Mouse (Mus musculus) heart, embryonic 11.5 days (tissue): ENCODE measurements around the gene Tmem273. TPM values are rescaled to one million over a fixed set of nuclear protein-coding genes. Genes with fewer than 3 reads are reported as not detected.
A peak's percentile ranks its signal among the peaks of the same experiment; 100 is the strongest.

ENCODE experiments used
- ATAC-seq: fragments of 200-750 bp; cut with Nextera tagmentation; replicated peaks from 2 replicates; pipeline ENCODE4 v1.8.0; 2017; ENCODE audit warnings: moderate library complexity; ENCODE audit not compliant: insufficient number of reproducible peaks, low FRiP score, low TSS enrichment
- H3K27ac ChIP-seq: fragments of 300-500 bp; sonication (generic); 2 replicates; pipeline ENCODE4 v1.5.1; 2014; ENCODE audit warnings: mild to moderate bottlenecking, low read depth, low read length
- H3K27me3 ChIP-seq: fragments of 300-500 bp; sonication (generic); 2 replicates; pipeline ENCODE4 v1.6.1; 2014; ENCODE audit warnings: mild to moderate bottlenecking, low read length, mixed read lengths; ENCODE audit not compliant: control insufficient read depth, insufficient read depth
- H3K36me3 ChIP-seq: fragments of 300-500 bp; sonication (generic); 2 replicates; pipeline ENCODE4 v1.6.1; 2014; ENCODE audit warnings: mild to moderate bottlenecking, low read length, moderate library complexity, mixed read lengths; ENCODE audit not compliant: control insufficient read depth, insufficient read depth
- H3K4me1 ChIP-seq: fragments of 300-500 bp; sonication (generic); 2 replicates; pipeline ENCODE4 v1.6.1; 2014; ENCODE audit warnings: low read length; ENCODE audit not compliant: control insufficient read depth, insufficient read depth
- H3K4me2 ChIP-seq: fragments of 300-500 bp; sonication (generic); 2 replicates; pipeline ENCODE4 v1.6.1; 2014; ENCODE audit warnings: mild to moderate bottlenecking, moderate library complexity
- H3K4me3 ChIP-seq: fragments of 300-500 bp; sonication (generic); 2 replicates; pipeline ENCODE4 v1.5.1; 2014; ENCODE audit warnings: low read depth, low read length
- H3K9ac ChIP-seq: fragments of 300-500 bp; sonication (generic); 2 replicates; pipeline ENCODE4 v1.6.1; 2014; ENCODE audit warnings: mild to moderate bottlenecking, low read depth, low read length, moderate library complexity
- H3K9me3 ChIP-seq: fragments of 300-500 bp; sonication (generic); replicated peaks from 2 replicates; pipeline ENCODE4 v1.6.1; 2016; ENCODE audit warnings: low read length; ENCODE audit not compliant: control insufficient read depth
- WGBS: fragments of 180-500 bp; shearing (Covaris S2); extraction: QIAGEN DNeasy Blood & Tissue Kit; methylation state at CpG from one replicate; pipeline ENCODE4 v1.1.7; 2014; ENCODE audit not compliant: insufficient replicate concordance; 5-methylcytosine and 5-hydroxymethylcytosine counted together
- polyA plus RNA-seq: library from polyadenylated mRNA; unstranded; fragments of >200 nt; fragmentation: Nextera tagmentation; extraction: Ambion mirVana; gene quantifications from 2 replicates; pipeline ENCODE4 v1.2.1, GENCODE M21; 2014

Tmem273 gene
- polyA plus RNA-seq, 1 experiment from 2014 or later = 0.44 TPM

- H3K4me3 ChIP-seq = no peak overlapping the region
- H3K36me3 ChIP-seq = no peaks in the 10 kb centered on the region
- 43% methylated on average over 7 of the region's 7 CpGs for WGBS
- no peak overlapping the region for H3K27ac ChIP-seq
- ATAC-seq = 0 out of 2 replicates have a peak, but pooled peaks have one; percentile 26
- no peaks in the 10 kb centered on the region for H3K9me3 ChIP-seq
- H3K27me3 ChIP-seq = peaks cover 5% of the 10 kb centered on the region; the same call in 1 of the 2 replicates
- H3K9ac ChIP-seq = no peak overlapping the region
- no peak overlapping the region for H3K4me2 ChIP-seq
- peaks cover 10% of the 10 kb centered on the region; the same call in 1 of the 2 replicates for H3K4me1 ChIP-seq
Observed at GRCm38 (mm10) chr14:32817258-32817657, 31.5 kb downstream of the Tmem273 start.

DNA sequence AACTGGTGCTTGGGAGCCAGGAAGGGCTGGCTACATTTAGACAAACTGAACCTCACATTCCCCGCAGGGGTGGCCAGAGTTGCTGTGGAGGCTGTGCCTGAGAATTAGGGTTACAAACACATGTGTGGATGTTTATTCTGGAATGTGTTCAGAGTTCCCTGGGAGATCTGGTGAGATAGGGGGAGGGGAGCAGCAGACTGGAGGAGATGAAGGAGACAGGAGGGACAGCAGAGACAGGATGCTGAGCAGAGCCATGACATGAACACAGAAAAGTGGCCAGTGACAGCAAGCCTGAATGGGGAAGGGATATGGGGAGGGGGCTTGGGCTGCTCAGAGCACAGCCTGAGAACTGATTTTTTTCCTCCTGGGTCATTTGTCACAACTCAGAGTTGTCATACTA lies 33.5 kb downstream of the Tmem273 start:
- H3K9me3 ChIP-seq = no peaks in the 10 kb centered on the region
- H3K9ac ChIP-seq = no peak overlapping the region
- 57% methylated on average over 1 of the region's 1 CpGs for WGBS
- no peak overlapping the region for H3K4me2 ChIP-seq
- ATAC-seq = no peak
- no peaks in the 10 kb centered on the region for H3K36me3 ChIP-seq
- H3K4me3 ChIP-seq = no peak overlapping the region
- H3K4me1 ChIP-seq = peaks cover 14% of the 10 kb centered on the region
- H3K27ac ChIP-seq = no peak overlapping the region
- peaks cover 5% of the 10 kb centered on the region; the same call in 1 of the 2 replicates for H3K27me3 ChIP-seq

GRCm38 (mm10) chr14:32822812-32823211 lies 37.0 kb downstream of the Tmem273 start:
- WGBS = 76% methylated on average over 4 of the region's 4 CpGs
- no peak for ATAC-seq
- Histone ChIP-seq H3K4me2 (no peak overlapping the region), H3K4me3 (no peak overlapping the region), H3K27ac (no peak overlapping the region), H3K36me3 (no peaks in the 10 kb centered on the region), H3K4me1 (peaks cover 19% of the 10 kb centered on the region), H3K27me3 (no peaks in the 10 kb centered on the region), H3K9me3 (no peaks in the 10 kb centered on the region), H3K9ac (no peak overlapping the region)

GRCm38 (mm10) chr14:32823861-32824260 lies 38.1 kb downstream of the Tmem273 start:
- Histone ChIP-seq H3K9me3 (no peaks in the 10 kb centered on the region), H3K27ac (no peak overlapping the region), H3K4me1 (peaks cover 25% of the 10 kb centered on the region), H3K9ac (no peak overlapping the region), H3K27me3 (no peaks in the 10 kb centered on the region), H3K4me3 (no peak overlapping the region), H3K36me3 (no peaks in the 10 kb centered on the region), H3K4me2 (no peak overlapping the region)
- no peak for ATAC-seq
- WGBS = 76% methylated on average over 3 of the region's 3 CpGs

DNA sequence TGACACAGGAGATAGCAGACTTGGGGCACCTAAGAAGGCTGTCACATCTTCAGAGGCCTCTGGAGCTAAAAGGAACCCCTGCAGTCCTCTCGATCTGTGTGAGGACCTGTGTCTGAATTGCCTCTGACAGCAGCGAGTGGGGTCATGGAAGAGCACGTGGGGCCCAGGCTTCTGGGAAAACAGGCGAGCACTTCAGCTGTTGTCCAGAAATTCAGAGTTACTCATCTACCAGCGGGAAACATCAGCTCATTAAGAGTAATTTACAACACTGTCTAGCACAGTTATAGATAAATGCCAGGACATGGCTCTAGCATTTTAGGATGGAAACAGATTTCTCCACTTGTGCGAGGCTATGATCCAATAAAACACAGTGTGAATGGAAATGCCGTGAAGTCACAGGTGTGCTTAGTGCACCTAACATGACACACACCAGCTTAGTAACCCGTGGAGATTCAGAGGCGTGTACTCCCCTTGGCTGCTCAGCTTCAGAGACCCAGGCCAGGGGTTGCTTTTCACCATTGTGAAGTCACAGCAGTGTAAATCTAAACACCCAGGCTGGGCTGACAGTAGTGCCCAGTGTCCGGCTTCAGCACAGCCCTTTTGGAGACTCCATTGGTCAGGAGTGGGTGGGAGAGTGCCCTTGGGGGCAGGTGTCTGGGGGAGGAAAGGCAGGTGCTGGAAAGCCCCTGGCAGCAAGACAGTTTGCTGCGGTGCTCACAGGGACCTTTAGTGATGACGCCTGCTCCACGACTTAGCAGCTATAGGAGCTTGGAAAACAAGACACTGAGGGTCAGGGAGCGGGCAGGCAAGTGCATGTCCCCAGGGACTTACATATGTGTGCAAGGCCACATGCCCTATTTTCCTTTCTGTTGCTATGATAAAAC lies 38.7 kb downstream of the Tmem273 start:
- Histone ChIP-seq H3K4me1 (peaks cover 25% of the 10 kb centered on the region), H3K36me3 (no peaks in the 10 kb centered on the region), H3K4me2 (no peak overlapping the region), H3K9me3 (no peaks in the 10 kb centered on the region), H3K27me3 (no peaks in the 10 kb centered on the region), H3K9ac (no peak overlapping the region), H3K27ac (no peak overlapping the region), H3K4me3 (no peak overlapping the region)
- ATAC-seq = no peak
- 58% methylated on average over 14 of the region's 14 CpGs for WGBS

DNA sequence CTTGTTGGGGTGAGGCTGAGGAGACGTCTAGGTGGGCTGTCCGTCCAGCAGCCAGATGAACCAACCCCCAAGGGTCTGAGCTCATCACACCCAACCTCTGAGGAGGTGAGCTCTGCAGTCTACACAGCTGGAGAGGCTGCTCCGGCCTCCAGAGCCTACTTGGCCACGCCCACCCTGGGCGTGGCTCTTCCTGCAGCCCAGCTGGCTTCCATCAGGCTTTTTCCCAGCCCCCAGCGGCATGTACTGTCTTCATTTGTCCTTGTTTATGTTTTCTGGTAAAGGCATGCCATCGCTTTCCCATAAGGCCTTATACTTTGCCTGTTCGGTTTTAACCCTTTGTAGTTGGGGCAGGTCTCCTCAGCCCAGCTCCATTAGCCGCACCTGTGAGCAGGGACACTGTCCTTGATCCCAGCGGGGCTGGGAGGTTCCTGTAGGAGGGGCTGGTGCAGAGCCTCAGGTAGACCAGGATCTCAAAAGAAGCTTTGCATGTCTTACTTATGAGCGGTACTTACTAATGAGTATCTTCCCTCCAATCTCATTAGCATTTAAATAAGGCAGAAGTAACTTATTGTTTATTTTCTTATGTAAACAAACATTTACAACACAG lies 39.8 kb downstream of the Tmem273 start:
- Histone ChIP-seq H3K9ac (no peak overlapping the region; the same call in 1 of the 2 replicates), H3K36me3 (no peaks in the 10 kb centered on the region), H3K4me2 (peak overlapping the region; percentile 42), H3K27ac (no peak overlapping the region), H3K4me1 (peaks cover 25% of the 10 kb centered on the region), H3K27me3 (no peaks in the 10 kb centered on the region), H3K9me3 (0 out of 2 replicates have a peak, but pooled peaks cover 2% of the 10 kb centered on the region), H3K4me3 (no peak overlapping the region)
- 0 out of 2 replicates have a peak, but pooled peaks have one; percentile 42 for ATAC-seq
- WGBS = 9% methylated on average over 11 of the region's 11 CpGs

DNA sequence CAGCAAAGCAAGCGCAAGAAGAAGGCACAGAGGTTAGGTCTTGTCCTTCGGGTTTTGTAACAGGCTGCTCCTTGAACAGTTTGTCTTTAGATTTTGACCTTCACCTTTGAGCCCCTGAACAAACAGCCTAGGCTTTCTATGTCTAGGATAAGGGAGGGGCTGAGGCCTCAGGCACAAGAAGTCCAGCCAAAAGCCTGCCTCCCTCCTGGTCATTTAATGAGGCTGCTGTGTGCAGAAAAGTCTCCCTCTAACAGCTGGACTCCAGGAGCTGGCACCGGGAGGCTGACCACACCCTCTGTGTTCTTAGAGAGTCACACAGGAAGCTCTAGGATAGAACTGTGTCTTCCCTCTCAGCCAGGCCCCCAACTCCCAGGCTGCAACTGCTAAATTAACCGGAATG lies 41.4 kb downstream of the Tmem273 start:
- Histone ChIP-seq H3K4me3 (no peak overlapping the region), H3K4me2 (no peak overlapping the region), H3K36me3 (no peaks in the 10 kb centered on the region), H3K27me3 (no peaks in the 10 kb centered on the region), H3K9ac (no peak overlapping the region), H3K9me3 (0 out of 2 replicates have a peak, but pooled peaks cover 2% of the 10 kb centered on the region), H3K4me1 (peaks cover 25% of the 10 kb centered on the region), H3K27ac (no peak overlapping the region)
- WGBS = 65% methylated on average over 4 of the region's 4 CpGs
- no peak for ATAC-seq

DNA sequence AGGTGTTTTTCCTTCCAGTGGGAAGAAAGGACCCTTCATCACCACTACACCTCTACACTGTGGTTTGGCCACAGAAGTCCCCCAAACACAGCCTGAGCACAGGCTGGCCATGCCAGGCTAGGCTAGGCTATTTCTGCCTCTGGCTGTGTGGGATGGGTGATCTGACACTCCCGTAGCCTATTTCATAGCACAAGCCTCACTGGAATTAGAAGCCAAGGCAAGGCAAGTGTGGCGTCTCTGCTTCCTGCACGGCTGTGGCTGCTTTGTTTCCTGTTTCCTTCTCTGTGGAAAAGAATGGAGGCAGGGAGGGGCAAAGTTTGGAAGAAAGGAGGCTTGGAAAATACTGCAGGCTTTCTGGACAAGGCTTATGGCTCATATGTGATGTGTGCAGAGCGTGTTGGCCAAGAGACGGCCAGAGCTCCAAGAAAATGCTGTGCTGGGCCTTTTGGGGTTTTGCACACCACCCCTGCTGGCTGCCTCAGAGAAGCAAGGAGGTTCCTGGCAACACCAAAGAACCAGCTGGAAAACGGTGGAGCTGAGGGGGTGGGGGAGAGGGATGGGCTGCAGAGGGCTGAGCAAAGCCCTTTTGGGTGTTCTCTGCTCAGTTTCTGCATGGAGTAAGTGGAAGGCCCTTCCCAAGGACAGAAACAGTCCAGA lies 42.4 kb downstream of the Tmem273 start:
- peaks cover 25% of the 10 kb centered on the region for H3K4me1 ChIP-seq
- H3K9ac ChIP-seq = no peak overlapping the region
- H3K4me2 ChIP-seq = no peak overlapping the region
- no peak overlapping the region for H3K4me3 ChIP-seq
- H3K27me3 ChIP-seq = no peaks in the 10 kb centered on the region
- no peaks in the 10 kb centered on the region for H3K36me3 ChIP-seq
- ATAC-seq = no peak
- WGBS = 51% methylated on average over 6 of the region's 6 CpGs
- peak overlapping the region; percentile 1; the same call in 1 of the 2 replicates for H3K27ac ChIP-seq
- H3K9me3 ChIP-seq = 0 out of 2 replicates have a peak, but pooled peaks cover 2% of the 10 kb centered on the region
